Mouse (Mus musculus) hindbrain, embryonic 13.5 days (tissue): ENCODE results near the gene Col6a5. TPM values are rescaled to one million over a fixed set of nuclear protein-coding genes. Genes with fewer than 3 reads are reported as not detected.

Source experiments
- ATAC-seq: fragments of 200-750 bp; cut with Nextera tagmentation; 2 replicates; pipeline ENCODE4 v1.8.0; 2017; ENCODE audit warnings: moderate TSS enrichment; ENCODE audit not compliant: low FRiP score
- H3K27ac ChIP-seq: fragments of 300-500 bp; sonication (generic); 2 replicates; pipeline ENCODE4 v1.5.1; 2015; ENCODE audit warnings: inconsistent platforms, mild to moderate bottlenecking, moderate library complexity
- H3K27me3 ChIP-seq: fragments of 300-500 bp; sonication (generic); 2 replicates; pipeline ENCODE4 v1.6.1; 2015; ENCODE audit warnings: mild to moderate bottlenecking, inconsistent platforms
- H3K36me3 ChIP-seq: fragments of 300-500 bp; sonication (generic); 2 replicates; pipeline ENCODE4 v1.6.1; 2015; ENCODE audit warnings: mild to moderate bottlenecking, inconsistent platforms
- H3K4me1 ChIP-seq: fragments of 300-500 bp; sonication (generic); replicated peaks from 2 replicates; pipeline ENCODE4 v1.6.1; 2015; ENCODE audit warnings: inconsistent platforms
- H3K4me2 ChIP-seq: fragments of 300-500 bp; sonication (generic); 2 replicates; pipeline ENCODE4 v1.6.1; 2015; ENCODE audit warnings: inconsistent platforms, mild to moderate bottlenecking, moderate library complexity
- H3K4me3 ChIP-seq: fragments of 300-500 bp; sonication (generic); 2 replicates; pipeline ENCODE4 v1.5.1; 2015; ENCODE audit warnings: mild to moderate bottlenecking, inconsistent platforms
- H3K9ac ChIP-seq: fragments of 300-500 bp; sonication (generic); 2 replicates; pipeline ENCODE4 v1.6.1; 2015; ENCODE audit warnings: mild to moderate bottlenecking, inconsistent platforms
- H3K9me3 ChIP-seq: fragments of 300-500 bp; sonication (generic); 2 replicates; pipeline ENCODE4 v1.6.1; 2016; ENCODE audit warnings: inconsistent platforms
- WGBS: fragments of 180-500 bp; shearing (Covaris S2); methylation state at CpG from one replicate; pipeline ENCODE4 v1.1.7; 2015; 5-methylcytosine and 5-hydroxymethylcytosine counted together
- polyA plus RNA-seq: library from polyadenylated mRNA; unstranded; fragments of >200 nt; fragmentation: Nextera tagmentation; extraction: Ambion mirVana; gene quantifications from 2 replicates; pipeline ENCODE4 v1.2.1, GENCODE M21; 2015

Gene Col6a5
- polyA plus RNA-seq, 1 experiment from 2014 or later, result not detected

GRCm38 (mm10) chr9:105808920-105809505 is 151.4 kb downstream of the Col6a5 start:
- Histone ChIP-seq H3K9me3 (no peaks in the 10 kb centered on the region), H3K27me3 (no peaks in the 10 kb centered on the region), H3K4me2 (no peak overlapping the region), H3K4me3 (no peak overlapping the region), H3K4me1 (peaks cover 8% of the 10 kb centered on the region; the same call in 1 of the 2 replicates), H3K36me3 (no peaks in the 10 kb centered on the region), H3K9ac (no peak overlapping the region), H3K27ac (no peak overlapping the region)
- WGBS, result 82% methylated on average over 17 of the region's 17 CpGs
- no peak for ATAC-seq

Other genes with a start within 250 kb of the Col6a5 start
- 0.12 and 0.14 TPM in 2 replicates for gene Col6a6, start 132.5 kb downstream of the Col6a5 start, polyA plus RNA-seq
- gene Col6a4, start 136.1 kb upstream of the Col6a5 start, polyA plus RNA-seq, result 0.62 and 1.1 TPM in 2 replicates
- gene Glyctk, start 197.5 kb upstream of the Col6a5 start, polyA plus RNA-seq, result 5.4 and 5.7 TPM in 2 replicates
- 32.6 and 33.7 TPM in 2 replicates for gene Wdr82, start 210.3 kb upstream of the Col6a5 start, polyA plus RNA-seq
- 16.6 and 19.0 TPM in 2 replicates for gene Ppm1m, start 239.1 kb upstream of the Col6a5 start, polyA plus RNA-seq
- gene Twf2, start 242.5 kb upstream of the Col6a5 start, polyA plus RNA-seq, result 53.5 and 53.9 TPM in 2 replicates